Comparison of ENCODE assay signal across 9 mouse cellular contexts in genomic region chr11:97812491-97812921, GRCm38 (mm10). TPM values are rescaled to one million over a fixed set of nuclear protein-coding genes. Genes with fewer than 3 reads are reported as not detected.
A peak's percentile ranks its signal among the peaks of the same experiment; 100 is the strongest.
DNase-seq lines count a peak whose midpoint lies in the region; ATAC-seq lines count a peak whose summit lies in the region.
"Had no signal": no experiment of that assay in that cellular context is flagged by ENCODE, and none has a peak within 500 bp of the region (broad histone marks: within the 10 kb centered on the region; RNA-seq: fewer than 3 reads in every experiment).

No protein-coding gene starts in this region.

- H3K27ac ChIP-seq in lung, embryonic 15.5 days: peak overlapping the region; percentile 89
- H3K27ac ChIP-seq in forebrain, embryonic 12.5 days: peak overlapping the region; percentile 93
- no peak overlapping the region for H3K27ac ChIP-seq in limb, embryonic 13.5 days
- peak overlapping the region; percentile 27; the same call in 1 of the 2 replicates for H3K27ac ChIP-seq in stomach, embryonic 14.5 days (ENCODE audit: low read length)

- H3K4me2 ChIP-seq in lung, embryonic 15.5 days: no peak overlapping the region
- H3K4me2 ChIP-seq in forebrain, embryonic 12.5 days: peak overlapping the region; percentile 49
- H3K4me2 ChIP-seq in limb, embryonic 13.5 days (replicated peaks): no peak overlapping the region
- no peak overlapping the region for H3K4me2 ChIP-seq in stomach, embryonic 14.5 days (replicated peaks; ENCODE audit: low read depth, low read length)

- H3K4me1 ChIP-seq in lung, embryonic 15.5 days: peaks cover 100% of the 10 kb centered on the region
- H3K4me1 ChIP-seq in forebrain, embryonic 12.5 days: peaks cover 98% of the 10 kb centered on the region
- peaks cover 80% of the 10 kb centered on the region for H3K4me1 ChIP-seq in limb, embryonic 13.5 days
- peaks cover 76% of the 10 kb centered on the region for H3K4me1 ChIP-seq in stomach, embryonic 14.5 days (ENCODE audit: control insufficient read depth, insufficient read depth, low read length)

- WGBS in lung, embryonic 15.5 days: 33% methylated on average over 3 of the region's 3 CpGs
- WGBS in forebrain, embryonic 12.5 days: 21% methylated on average over 3 of the region's 3 CpGs
- 48% methylated on average over 3 of the region's 3 CpGs for WGBS in limb, embryonic 13.5 days
- 35% methylated on average over 3 of the region's 3 CpGs for WGBS in stomach, embryonic 14.5 days

- H3K27me3 ChIP-seq in lung, embryonic 15.5 days: no peaks in the 10 kb centered on the region
- H3K27me3 ChIP-seq in forebrain, embryonic 12.5 days: no peaks in the 10 kb centered on the region
- no peaks in the 10 kb centered on the region for H3K27me3 ChIP-seq in limb, embryonic 13.5 days
- H3K27me3 ChIP-seq in stomach, embryonic 14.5 days (ENCODE audit: control insufficient read depth, insufficient read depth, low read length): no peaks in the 10 kb centered on the region

- H3K36me3 ChIP-seq in lung, embryonic 15.5 days: peaks cover 44% of the 10 kb centered on the region
- H3K36me3 ChIP-seq in forebrain, embryonic 12.5 days (replicated peaks): peaks cover 39% of the 10 kb centered on the region
- peaks cover 80% of the 10 kb centered on the region for H3K36me3 ChIP-seq in limb, embryonic 13.5 days
- H3K36me3 ChIP-seq in stomach, embryonic 14.5 days (ENCODE audit: control insufficient read depth, insufficient read depth, low read length): peaks cover 41% of the 10 kb centered on the region

- ATAC-seq in lung, embryonic 15.5 days (ENCODE audit: borderline replicate concordance, extremely low read depth, low FRiP score, low TSS enrichment): peak; percentile 5; the same call in 1 of the 2 replicates
- ATAC-seq in forebrain, embryonic 12.5 days (ENCODE audit: low FRiP score): peak; percentile 89
- ATAC-seq in limb, embryonic 13.5 days (ENCODE audit: low FRiP score, low read depth): no peak
- no peak for ATAC-seq in stomach, embryonic 14.5 days (ENCODE audit: insufficient number of reproducible peaks, insufficient read depth, low FRiP score, low read depth)
- no peak for ATAC-seq in erythroid progenitor cell, adult 5-6 weeks (replicated peaks; ENCODE audit: low FRiP score, poor library complexity, severe bottlenecking)

- H3K9me3 ChIP-seq in lung, embryonic 15.5 days: no peaks in the 10 kb centered on the region
- no peaks in the 10 kb centered on the region for H3K9me3 ChIP-seq in forebrain, embryonic 12.5 days
- H3K9me3 ChIP-seq in limb, embryonic 13.5 days: no peaks in the 10 kb centered on the region
- no peaks in the 10 kb centered on the region for H3K9me3 ChIP-seq in stomach, embryonic 14.5 days (ENCODE audit: control insufficient read depth, low read depth, low read length)

- no peak overlapping the region for H3K4me3 ChIP-seq in lung, embryonic 15.5 days
- H3K4me3 ChIP-seq in forebrain, embryonic 12.5 days (replicated peaks): peak overlapping the region; percentile 15
- no peak overlapping the region for H3K4me3 ChIP-seq in limb, embryonic 13.5 days
- no peak overlapping the region for H3K4me3 ChIP-seq in stomach, embryonic 14.5 days (ENCODE audit: low read depth, low read length)

- DNase-seq in lung, postnatal 4 days: no peak
- DNase-seq in spleen, postnatal 14 days (ENCODE audit: low spot score in 2 of 2): no peak

- H3K9ac ChIP-seq in lung, embryonic 15.5 days: peak overlapping the region; percentile 15; the same call in 1 of the 2 replicates
- peak overlapping the region; percentile 44 for H3K9ac ChIP-seq in forebrain, embryonic 12.5 days
- peak overlapping the region; percentile 50 for H3K9ac ChIP-seq in limb, embryonic 13.5 days
- no peak overlapping the region for H3K9ac ChIP-seq in stomach, embryonic 14.5 days (replicated peaks; ENCODE audit: low read depth, low read length)

RNA-seq across cellular contexts. Expression of gene Lasp1, which starts 13.7 kb away (rescaled TPM):
- 153 and 160 TPM in 2 replicates for polyA plus RNA-seq in lung, embryonic 15.5 days (2015; fragmentation: Nextera tagmentation; extraction: Ambion mirVana)
- 103 and 109 TPM in 2 replicates for polyA plus RNA-seq in forebrain, embryonic 12.5 days (2016; fragmentation: Nextera tagmentation; extraction: Ambion mirVana)
- 128 and 138 TPM in 2 replicates for polyA plus RNA-seq in limb, embryonic 13.5 days (2015; fragmentation: Nextera tagmentation; extraction: Ambion mirVana)
- 73.2 and 82.0 TPM in 2 replicates for polyA plus RNA-seq in stomach, embryonic 14.5 days (2014; fragmentation: Nextera tagmentation; extraction: Ambion mirVana)
- total RNA-seq in erythroid progenitor cell, adult 5-6 weeks (2015; ENCODE audit: low replicate concordance): 28.9 and 33.5 TPM in 2 replicates
- 14.8 and 57.0 TPM in 2 replicates for total RNA-seq in erythroid progenitor cell, adult 5-6 weeks (2017; ENCODE audit: low replicate concordance)

RNA-seq across cellular contexts. Expression of gene B230217C12Rik, which starts 28.1 kb away (rescaled TPM):
- 4.2 and 4.4 TPM in 2 replicates for polyA plus RNA-seq in lung, embryonic 15.5 days (2015; fragmentation: Nextera tagmentation; extraction: Ambion mirVana)
- polyA plus RNA-seq in forebrain, embryonic 12.5 days (2016; fragmentation: Nextera tagmentation; extraction: Ambion mirVana): 15.1 and 17.0 TPM in 2 replicates
- polyA plus RNA-seq in limb, embryonic 13.5 days (2015; fragmentation: Nextera tagmentation; extraction: Ambion mirVana): 11.7 and 12.5 TPM in 2 replicates
- 6.4 and 8.3 TPM in 2 replicates for polyA plus RNA-seq in stomach, embryonic 14.5 days (2014; fragmentation: Nextera tagmentation; extraction: Ambion mirVana)
- total RNA-seq in erythroid progenitor cell, adult 5-6 weeks (2015; ENCODE audit: low replicate concordance): not detected in 2 replicates
- not detected in 2 replicates for total RNA-seq in erythroid progenitor cell, adult 5-6 weeks (2017; ENCODE audit: low replicate concordance)

RNA-seq across cellular contexts. Expression of gene Rpl23, which starts 30.3 kb away (rescaled TPM):
- 457 and 490 TPM in 2 replicates for polyA plus RNA-seq in lung, embryonic 15.5 days (2015; fragmentation: Nextera tagmentation; extraction: Ambion mirVana)
- 392 and 426 TPM in 2 replicates for polyA plus RNA-seq in forebrain, embryonic 12.5 days (2016; fragmentation: Nextera tagmentation; extraction: Ambion mirVana)
- 547 and 558 TPM in 2 replicates for polyA plus RNA-seq in limb, embryonic 13.5 days (2015; fragmentation: Nextera tagmentation; extraction: Ambion mirVana)
- 774 and 780 TPM in 2 replicates for polyA plus RNA-seq in stomach, embryonic 14.5 days (2014; fragmentation: Nextera tagmentation; extraction: Ambion mirVana)
- total RNA-seq in erythroid progenitor cell, adult 5-6 weeks (2015; ENCODE audit: low replicate concordance): 324 and 337 TPM in 2 replicates
- total RNA-seq in erythroid progenitor cell, adult 5-6 weeks (2017; ENCODE audit: low replicate concordance): 331 and 402 TPM in 2 replicates

RNA-seq across cellular contexts. Expression of gene 1700001P01Rik, which starts 36.8 kb away (rescaled TPM):
- polyA plus RNA-seq in lung, embryonic 15.5 days (2015; fragmentation: Nextera tagmentation; extraction: Ambion mirVana): 0.85 TPM in 1 of 2 replicates, not detected in the other
- polyA plus RNA-seq in forebrain, embryonic 12.5 days (2016; fragmentation: Nextera tagmentation; extraction: Ambion mirVana): 0.55 and 1.0 TPM in 2 replicates
- polyA plus RNA-seq in limb, embryonic 13.5 days (2015; fragmentation: Nextera tagmentation; extraction: Ambion mirVana): 0.83 TPM in 1 of 2 replicates, not detected in the other
- polyA plus RNA-seq in stomach, embryonic 14.5 days (2014; fragmentation: Nextera tagmentation; extraction: Ambion mirVana): 0.43 and 0.59 TPM in 2 replicates
- total RNA-seq in erythroid progenitor cell, adult 5-6 weeks (2015; ENCODE audit: low replicate concordance): not detected in 2 replicates
- not detected in 2 replicates for total RNA-seq in erythroid progenitor cell, adult 5-6 weeks (2017; ENCODE audit: low replicate concordance)
- total RNA-seq: hematopoietic stem cell, adult 5-6 weeks had no signal
- polyA plus RNA-seq: spleen, adult 2 months had no signal

RNA-seq across cellular contexts. Expression of gene Cwc25, which starts 46.1 kb away (rescaled TPM):
- 15.6 and 18.5 TPM in 2 replicates for polyA plus RNA-seq in lung, embryonic 15.5 days (2015; fragmentation: Nextera tagmentation; extraction: Ambion mirVana)
- polyA plus RNA-seq in forebrain, embryonic 12.5 days (2016; fragmentation: Nextera tagmentation; extraction: Ambion mirVana): 21.5 and 22.4 TPM in 2 replicates
- polyA plus RNA-seq in limb, embryonic 13.5 days (2015; fragmentation: Nextera tagmentation; extraction: Ambion mirVana): 21.0 and 23.3 TPM in 2 replicates
- 14.2 and 16.8 TPM in 2 replicates for polyA plus RNA-seq in stomach, embryonic 14.5 days (2014; fragmentation: Nextera tagmentation; extraction: Ambion mirVana)
- total RNA-seq in erythroid progenitor cell, adult 5-6 weeks (2015; ENCODE audit: low replicate concordance): 8.3 and 13.8 TPM in 2 replicates
- total RNA-seq in erythroid progenitor cell, adult 5-6 weeks (2017; ENCODE audit: low replicate concordance): 8.8 and 19.1 TPM in 2 replicates

Comparison
In these comparisons a context has a peak if more than half of its experiments do, and no peak if none do; other contexts are left out.
1. ATAC-seq: peak in lung, embryonic 15.5 days (single experiment) and forebrain, embryonic 12.5 days (single experiment); none in limb, embryonic 13.5 days (single experiment), stomach, embryonic 14.5 days (single experiment) and erythroid progenitor cell, adult 5-6 weeks (single experiment).